Mouse (Mus musculus): ENCODE data around the gene Mia3.
"Not testable (repeated sequence)": the region's sequence is repeated elsewhere in the genome, so short reads cannot be mapped to it uniquely, and the experiment has no call there.

DNA sequence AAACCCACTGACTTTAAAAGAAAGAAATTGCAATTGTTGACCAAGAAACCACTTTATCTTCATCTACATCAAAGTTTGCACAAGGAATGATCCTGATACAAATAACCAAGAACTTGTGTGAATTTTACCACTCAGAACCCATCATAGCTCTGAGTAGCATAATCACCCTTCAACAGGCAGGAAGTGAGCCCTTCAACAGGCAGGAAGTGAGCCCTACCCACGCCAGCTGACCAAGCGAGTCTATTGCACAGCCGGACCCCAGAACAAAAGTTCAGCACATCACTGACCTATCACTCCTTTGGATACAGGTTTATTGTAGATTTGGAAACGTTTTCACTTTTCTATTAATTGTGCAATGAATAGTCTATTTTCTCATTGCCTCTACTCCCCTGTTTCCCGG is 46.9 kb downstream of the Mia3 start:
- TF ChIP-seq POLR2A (IDR thresholded peaks at IDR 0.05; ENCODE audit: insufficient read length, low read depth); REST (IDR thresholded peaks at IDR 0.05; ENCODE audit: insufficient read depth, insufficient read length): not testable (repeated sequence)

Data from myocyte (in vitro differentiated cells).